Mouse (Mus musculus): Measurements from ENCODE around the gene Dnajc21. TPM values are rescaled to one million over a fixed set of nuclear protein-coding genes. Genes with fewer than 3 reads are reported as not detected.

Gene Dnajc21
- total RNA-seq, 1 experiment from 2014 or later, result 64.0 TPM

GRCm38 (mm10) chr15:10442275-10442674 is 28.0 kb downstream of the Dnajc21 start:
- no peak for ATAC-seq (replicated peaks; ENCODE audit: insufficient number of reproducible peaks, low FRiP score, low TSS enrichment, poor library complexity, severe bottlenecking)

DNA sequence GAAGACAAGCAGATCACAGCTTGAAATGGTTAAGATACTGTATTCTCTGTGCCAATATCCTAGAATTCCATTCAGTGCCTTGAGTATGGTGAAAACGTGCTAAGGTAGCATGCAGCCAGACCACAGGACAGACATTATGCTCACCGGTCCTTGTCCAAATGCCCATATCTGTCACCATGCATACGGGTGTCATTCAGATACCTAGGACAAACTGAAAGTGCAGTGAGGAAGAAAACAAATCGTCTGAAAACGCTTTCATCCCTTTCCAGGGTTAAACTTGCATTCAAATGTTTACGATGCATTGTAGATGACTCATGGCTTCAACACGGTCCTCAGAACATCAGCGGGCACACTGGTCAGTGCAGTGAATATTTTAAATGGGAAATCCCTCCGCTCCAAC is 28.8 kb downstream of the Dnajc21 start:
- no peak for ATAC-seq (replicated peaks; ENCODE audit: insufficient number of reproducible peaks, low FRiP score, low TSS enrichment, poor library complexity, severe bottlenecking)

DNA sequence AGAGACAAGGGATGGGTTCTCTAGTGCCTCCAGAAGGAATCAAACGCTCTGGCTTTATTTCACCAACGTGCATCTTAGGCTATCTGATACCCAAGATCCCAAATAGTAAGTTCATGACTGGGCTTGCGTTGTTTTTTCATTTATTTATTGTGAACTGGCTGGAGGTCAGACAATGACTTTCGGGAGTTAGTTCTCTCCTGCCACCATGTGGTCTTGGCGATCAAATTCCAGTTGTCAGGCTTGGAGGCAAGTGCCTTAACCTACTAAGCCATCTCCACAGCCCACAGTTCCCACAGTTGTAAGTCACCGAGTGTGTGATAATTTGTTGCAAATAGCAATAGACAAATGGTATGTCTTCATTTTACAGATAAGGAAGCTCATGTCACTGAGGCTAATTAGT is 30.4 kb downstream of the Dnajc21 start:
- ATAC-seq (replicated peaks; ENCODE audit: insufficient number of reproducible peaks, low FRiP score, low TSS enrichment, poor library complexity, severe bottlenecking), result no peak

GRCm38 (mm10) chr15:10436893-10437292 is 33.4 kb downstream of the Dnajc21 start:
- no peak for ATAC-seq (replicated peaks; ENCODE audit: insufficient number of reproducible peaks, low FRiP score, low TSS enrichment, poor library complexity, severe bottlenecking)

DNA sequence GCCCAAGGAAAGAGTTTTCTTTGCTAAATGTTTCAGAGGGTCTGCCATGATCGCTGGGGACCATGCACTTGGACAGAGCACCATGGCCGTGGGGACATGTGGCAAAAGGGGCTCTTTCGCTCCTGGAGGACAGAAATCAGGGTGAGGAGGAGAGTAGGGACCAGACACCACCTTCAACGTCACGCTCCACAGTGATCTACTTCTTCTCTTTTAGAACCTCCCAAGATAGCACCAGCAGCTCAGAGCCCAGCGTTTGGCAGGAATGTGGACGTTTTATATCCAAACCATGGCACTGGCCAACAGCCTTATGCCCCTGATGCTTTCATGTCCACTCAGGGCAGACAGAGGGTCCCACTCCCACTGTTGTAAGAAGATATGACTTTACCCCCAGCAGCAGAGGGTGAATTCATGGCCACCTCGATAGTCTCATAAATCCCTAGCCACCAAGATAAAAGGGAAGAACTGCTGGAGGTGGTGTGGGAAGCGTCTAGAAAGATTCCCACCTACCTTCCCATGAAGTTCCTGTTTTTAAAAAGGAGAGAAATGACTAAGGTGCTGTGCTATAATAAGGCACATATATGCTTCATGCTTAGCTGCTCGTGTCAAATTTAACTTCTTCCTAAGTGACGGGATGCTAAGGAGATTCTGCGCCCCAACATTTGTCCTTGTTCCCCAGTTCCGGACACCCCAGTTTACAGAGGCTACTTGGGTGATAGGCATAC is 43.6 kb downstream of the Dnajc21 start:
- no peak for ATAC-seq (replicated peaks; ENCODE audit: insufficient number of reproducible peaks, low FRiP score, low TSS enrichment, poor library complexity, severe bottlenecking)

GRCm38 (mm10) chr15:10426124-10426523 is 44.2 kb downstream of the Dnajc21 start:
- no peak for ATAC-seq (replicated peaks; ENCODE audit: insufficient number of reproducible peaks, low FRiP score, low TSS enrichment, poor library complexity, severe bottlenecking)

- ATAC-seq (replicated peaks; ENCODE audit: insufficient number of reproducible peaks, low FRiP score, low TSS enrichment, poor library complexity, severe bottlenecking), result no peak
Observed at GRCm38 (mm10) chr15:10421785-10422144, 48.6 kb downstream of the Dnajc21 start.

DNA sequence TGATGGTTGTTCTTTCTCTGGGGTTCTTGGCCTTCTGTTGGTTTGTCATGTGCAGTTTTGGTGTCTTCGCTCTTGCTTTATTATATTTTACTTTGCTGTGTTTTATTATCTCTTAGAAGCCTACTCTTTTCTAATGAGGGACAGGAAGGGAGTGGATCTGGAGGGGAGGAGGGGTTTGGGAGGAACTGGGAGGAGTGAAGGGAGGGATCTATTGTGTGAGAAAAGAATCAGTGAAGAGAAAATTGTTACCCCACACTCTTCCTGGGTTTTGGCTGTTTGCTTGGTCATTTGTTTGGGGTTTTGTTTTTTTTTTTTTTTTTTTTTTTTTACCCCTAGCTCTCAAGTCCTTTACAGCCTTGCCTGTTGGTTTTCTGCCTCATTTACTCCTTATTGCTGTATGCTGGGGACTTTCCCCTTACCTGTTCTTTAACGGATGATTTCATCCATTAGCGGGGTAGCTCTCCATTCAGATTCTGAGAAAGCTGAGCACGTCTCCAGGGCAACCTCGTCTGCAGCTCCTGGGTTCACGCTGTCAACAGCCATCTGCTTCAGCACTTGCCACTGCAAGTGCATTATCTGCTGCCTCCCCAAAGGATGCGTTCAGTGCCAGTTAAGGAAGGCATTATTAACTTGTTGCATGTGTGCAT is 49.1 kb downstream of the Dnajc21 start:
- no peak for ATAC-seq (replicated peaks; ENCODE audit: insufficient number of reproducible peaks, low FRiP score, low TSS enrichment, poor library complexity, severe bottlenecking)

- no peak for ATAC-seq (replicated peaks; ENCODE audit: insufficient number of reproducible peaks, low FRiP score, low TSS enrichment, poor library complexity, severe bottlenecking)
Observed at GRCm38 (mm10) chr15:10413656-10414055, 56.7 kb downstream of the Dnajc21 start.

GRCm38 (mm10) chr15:10410881-10411280 is 59.4 kb downstream of the Dnajc21 start:
- no peak for ATAC-seq (replicated peaks; ENCODE audit: insufficient number of reproducible peaks, low FRiP score, low TSS enrichment, poor library complexity, severe bottlenecking)

- no peak for ATAC-seq (replicated peaks; ENCODE audit: insufficient number of reproducible peaks, low FRiP score, low TSS enrichment, poor library complexity, severe bottlenecking)
Observed at GRCm38 (mm10) chr15:10409842-10410241, 60.5 kb downstream of the Dnajc21 start.

GRCm38 (mm10) chr15:10400415-10400814 is 69.9 kb downstream of the Dnajc21 start:
- ATAC-seq (replicated peaks; ENCODE audit: insufficient number of reproducible peaks, low FRiP score, low TSS enrichment, poor library complexity, severe bottlenecking), result no peak

GRCm38 (mm10) chr15:10399795-10400194 is 70.5 kb downstream of the Dnajc21 start:
- no peak for ATAC-seq (replicated peaks; ENCODE audit: insufficient number of reproducible peaks, low FRiP score, low TSS enrichment, poor library complexity, severe bottlenecking)

Other genes with a start within 250 kb of the Dnajc21 start
- gene Gm21973, start 145.1 kb downstream of the Dnajc21 start, total RNA-seq (2017), result not detected in 3 replicates
- not detected in 3 replicates for gene Agxt2, start 112.0 kb downstream of the Dnajc21 start, total RNA-seq (2017)
- gene Brix1, start 15.4 kb upstream of the Dnajc21 start, total RNA-seq (2017), result 15.8 to 23.5 TPM (median 20.3 TPM) in 3 replicates
- gene Rad1, start 15.5 kb upstream of the Dnajc21 start, total RNA-seq (2017), result 3.8 to 18.1 TPM (median 7.0 TPM) in 3 replicates
- 0.38 TPM in 1 of 3 replicates, not detected in the others for gene Ttc23l, start 88.2 kb upstream of the Dnajc21 start, total RNA-seq (2017)
- gene Rai14, start 244.1 kb upstream of the Dnajc21 start, total RNA-seq (2017), result 1.7 to 2.2 TPM (median 2.0 TPM) in 3 replicates

Data from monocyte, adult 5-6 weeks (primary cell).